Mouse (Mus musculus): ENCODE data around the gene Pde3a. TPM values are rescaled to one million over a fixed set of nuclear protein-coding genes. Genes with fewer than 3 reads are reported as not detected.

Pde3a gene
- polyA plus RNA-seq, 1 experiment: 8.9 TPM

GRCm38 (mm10) chr6:141337673-141338072, 88.6 kb downstream of the Pde3a start:
- Histone ChIP-seq H3K4me1 (ENCODE audit: control insufficient read depth, insufficient read depth, low read length) (no peaks in the 10 kb centered on the region), H3K4me3 (ENCODE audit: insufficient read depth, low read length) (no peak overlapping the region), H3K27ac (ENCODE audit: insufficient read depth, low read length) (no peak overlapping the region)
- TF ChIP-seq CTCF (IDR thresholded peaks at IDR 0.05; ENCODE audit: borderline replicate concordance, insufficient read depth, low read length) (peak; percentile 6; the same call in 1 of the 2 replicates), POLR2A (IDR thresholded peaks at IDR 0.05; ENCODE audit: low read depth, low read length) (no peak)

- Histone ChIP-seq H3K4me1 (ENCODE audit: control insufficient read depth, insufficient read depth, low read length) (no peaks in the 10 kb centered on the region), H3K4me3 (ENCODE audit: insufficient read depth, low read length) (no peak overlapping the region), H3K27ac (ENCODE audit: insufficient read depth, low read length) (no peak overlapping the region)
- no peak for TF ChIP-seq CTCF (IDR thresholded peaks at IDR 0.05; ENCODE audit: borderline replicate concordance, insufficient read depth, low read length)
- TF ChIP-seq POLR2A (IDR thresholded peaks at IDR 0.05; ENCODE audit: low read depth, low read length): no peak
Measured at GRCm38 (mm10) chr6:141341385-141341784, 92.3 kb downstream of the Pde3a start.

- Histone ChIP-seq H3K4me1 (ENCODE audit: control insufficient read depth, insufficient read depth, low read length) (no peaks in the 10 kb centered on the region), H3K27ac (ENCODE audit: insufficient read depth, low read length) (no peak overlapping the region), H3K4me3 (ENCODE audit: insufficient read depth, low read length) (no peak overlapping the region)
- no peak for TF ChIP-seq POLR2A (IDR thresholded peaks at IDR 0.05; ENCODE audit: low read depth, low read length)
- TF ChIP-seq CTCF (IDR thresholded peaks at IDR 0.05; ENCODE audit: borderline replicate concordance, insufficient read depth, low read length): no peak
Measured at GRCm38 (mm10) chr6:141347870-141348269, 98.8 kb downstream of the Pde3a start.

GRCm38 (mm10) chr6:141348542-141348941, 99.5 kb downstream of the Pde3a start:
- TF ChIP-seq CTCF (IDR thresholded peaks at IDR 0.05; ENCODE audit: borderline replicate concordance, insufficient read depth, low read length): no peak

GRCm38 (mm10) chr6:141350261-141350660, 101.2 kb downstream of the Pde3a start:
- Histone ChIP-seq H3K4me1 (ENCODE audit: control insufficient read depth, insufficient read depth, low read length) (no peaks in the 10 kb centered on the region), H3K27ac (ENCODE audit: insufficient read depth, low read length) (no peak overlapping the region), H3K4me3 (ENCODE audit: insufficient read depth, low read length) (no peak overlapping the region)
- TF ChIP-seq CTCF (IDR thresholded peaks at IDR 0.05; ENCODE audit: borderline replicate concordance, insufficient read depth, low read length) (no peak), POLR2A (IDR thresholded peaks at IDR 0.05; ENCODE audit: low read depth, low read length) (no peak)

More at GRCm38 (mm10) chr6:141348542-141348941, 99.5 kb downstream of the Pde3a start:
- no peak overlapping the region for H3K27ac ChIP-seq (ENCODE audit: insufficient read depth, low read length)
- no peaks in the 10 kb centered on the region for H3K4me1 ChIP-seq (ENCODE audit: control insufficient read depth, insufficient read depth, low read length)
- no peak overlapping the region for H3K4me3 ChIP-seq (ENCODE audit: insufficient read depth, low read length)

- no peak for TF ChIP-seq CTCF (IDR thresholded peaks at IDR 0.05; ENCODE audit: borderline replicate concordance, insufficient read depth, low read length)
- H3K27ac ChIP-seq (ENCODE audit: insufficient read depth, low read length): no peak overlapping the region
- no peaks in the 10 kb centered on the region for H3K4me1 ChIP-seq (ENCODE audit: control insufficient read depth, insufficient read depth, low read length)
- no peak overlapping the region for H3K4me3 ChIP-seq (ENCODE audit: insufficient read depth, low read length)
Measured at GRCm38 (mm10) chr6:141352277-141352676, 103.2 kb downstream of the Pde3a start.

- no peak overlapping the region for H3K4me3 ChIP-seq (ENCODE audit: insufficient read depth, low read length)
- TF ChIP-seq POLR2A (IDR thresholded peaks at IDR 0.05; ENCODE audit: low read depth, low read length) (no peak), CTCF (IDR thresholded peaks at IDR 0.05; ENCODE audit: borderline replicate concordance, insufficient read depth, low read length) (no peak)
- no peak overlapping the region for H3K27ac ChIP-seq (ENCODE audit: insufficient read depth, low read length)
- H3K4me1 ChIP-seq (ENCODE audit: control insufficient read depth, insufficient read depth, low read length): no peaks in the 10 kb centered on the region
Measured at GRCm38 (mm10) chr6:141363664-141364063, 114.6 kb downstream of the Pde3a start.

GRCm38 (mm10) chr6:141367037-141367436, 118.0 kb downstream of the Pde3a start:
- H3K4me1 ChIP-seq (ENCODE audit: control insufficient read depth, insufficient read depth, low read length): no peaks in the 10 kb centered on the region
- no peak overlapping the region for H3K27ac ChIP-seq (ENCODE audit: insufficient read depth, low read length)
- TF ChIP-seq POLR2A (IDR thresholded peaks at IDR 0.05; ENCODE audit: low read depth, low read length) (no peak), CTCF (IDR thresholded peaks at IDR 0.05; ENCODE audit: borderline replicate concordance, insufficient read depth, low read length) (no peak)
- no peak overlapping the region for H3K4me3 ChIP-seq (ENCODE audit: insufficient read depth, low read length)

GRCm38 (mm10) chr6:141372697-141373096, 123.6 kb downstream of the Pde3a start:
- TF ChIP-seq POLR2A (IDR thresholded peaks at IDR 0.05; ENCODE audit: low read depth, low read length): no peak
- no peak for TF ChIP-seq CTCF (IDR thresholded peaks at IDR 0.05; ENCODE audit: borderline replicate concordance, insufficient read depth, low read length)
- H3K4me1 ChIP-seq (ENCODE audit: control insufficient read depth, insufficient read depth, low read length): no peaks in the 10 kb centered on the region
- H3K27ac ChIP-seq (ENCODE audit: insufficient read depth, low read length): no peak overlapping the region
- no peak overlapping the region for H3K4me3 ChIP-seq (ENCODE audit: insufficient read depth, low read length)

- Histone ChIP-seq H3K27ac (ENCODE audit: insufficient read depth, low read length) (no peak overlapping the region), H3K4me3 (ENCODE audit: insufficient read depth, low read length) (no peak overlapping the region), H3K4me1 (ENCODE audit: control insufficient read depth, insufficient read depth, low read length) (0 out of 2 replicates have a peak, but pooled peaks cover 1% of the 10 kb centered on the region)
- TF ChIP-seq POLR2A (IDR thresholded peaks at IDR 0.05; ENCODE audit: low read depth, low read length) (no peak), CTCF (IDR thresholded peaks at IDR 0.05; ENCODE audit: borderline replicate concordance, insufficient read depth, low read length) (no peak)
Measured at GRCm38 (mm10) chr6:141374469-141375057, 125.5 kb downstream of the Pde3a start.

Data from embryonic fibroblast, embryonic 13.5 days (primary cell).